In the genomic region with DNA sequence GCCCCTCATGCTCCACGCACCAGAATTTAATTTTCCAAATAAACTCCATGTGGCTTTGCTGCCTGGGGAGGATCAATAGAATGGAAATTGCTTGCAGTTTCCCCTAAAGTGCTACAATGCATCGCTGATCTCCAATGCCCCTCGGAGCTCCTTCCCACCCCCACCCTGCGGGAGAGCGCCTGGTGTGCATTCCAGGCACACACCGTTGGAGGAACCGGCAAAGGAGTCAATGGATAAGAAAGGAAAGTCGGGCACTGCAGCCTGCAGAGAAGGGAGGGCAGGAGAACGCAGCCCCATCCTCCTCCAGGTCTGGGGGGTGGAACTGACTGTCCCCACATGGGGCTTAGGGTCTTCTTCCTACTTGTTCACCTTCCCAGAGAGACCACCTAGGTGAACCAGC, we compare ENCODE assay signal across 13 mouse cellular contexts.
DNase-seq lines count a peak whose midpoint lies in the region; ATAC-seq and TF ChIP-seq lines count a peak whose summit lies in the region.
"Had no signal": no experiment of that assay in that cellular context is flagged by ENCODE, and none has a peak within 500 bp of the region (broad histone marks: within the 10 kb centered on the region; RNA-seq: fewer than 3 reads in every experiment).

No protein-coding gene starts in this region.

- TF ChIP-seq POLR2A in heart, adult 2 months (IDR thresholded peaks at IDR 0.05; ENCODE audit: insufficient read depth, low read depth, low read length): no peak

- intact Hi-C loops in heart, adult 2 months (cut with DNase I): no loop called here

- H3K4me2 ChIP-seq in heart, embryonic 12.5 days: 0 out of 2 replicates have a peak overlapping the region, but pooled peaks have one; percentile 6
- H3K4me2 ChIP-seq in hindbrain, embryonic 12.5 days (replicated peaks): peak overlapping the region; percentile 22; the same call in 1 of the 2 replicates
- no peak overlapping the region for H3K4me2 ChIP-seq in midbrain, embryonic 11.5 days
- H3K4me2 ChIP-seq: heart, embryonic 15.5 days had no signal

- no peaks in the 10 kb centered on the region for H3K9me3 ChIP-seq in heart, embryonic 12.5 days (replicated peaks)
- no peaks in the 10 kb centered on the region for H3K9me3 ChIP-seq in embryonic facial prominence, embryonic 10.5 days
- no peaks in the 10 kb centered on the region for H3K9me3 ChIP-seq in hindbrain, embryonic 12.5 days (replicated peaks)
- no peaks in the 10 kb centered on the region for H3K9me3 ChIP-seq in midbrain, embryonic 11.5 days (ENCODE audit: control insufficient read depth, low read length)
- H3K9me3 ChIP-seq: heart, embryonic 15.5 days had no signal

- H3K4me3 ChIP-seq in heart, embryonic 12.5 days: no peak overlapping the region
- H3K4me3 ChIP-seq in heart, adult 2 months: no peak overlapping the region
- H3K4me3 ChIP-seq in embryonic facial prominence, embryonic 10.5 days: peak overlapping the region; percentile 26
- H3K4me3 ChIP-seq in hindbrain, embryonic 12.5 days: no peak overlapping the region
- H3K4me3 ChIP-seq in midbrain, embryonic 11.5 days (ENCODE audit: low read depth, low read length): no peak overlapping the region
- H3K4me3 ChIP-seq: heart, embryonic 15.5 days had no signal

- H3K27me3 ChIP-seq in heart, embryonic 12.5 days (replicated peaks): 0 out of 2 replicates have a peak, but pooled peaks cover 3% of the 10 kb centered on the region
- no peaks in the 10 kb centered on the region; the same call in 1 of the 2 replicates for H3K27me3 ChIP-seq in heart, adult 2 months (ENCODE audit: control insufficient read depth, insufficient read depth, low read length)
- peaks cover 3% of the 10 kb centered on the region for H3K27me3 ChIP-seq in embryonic facial prominence, embryonic 10.5 days (replicated peaks; ENCODE audit: low read depth, poor library complexity, severe bottlenecking)
- 0 out of 2 replicates have a peak, but pooled peaks cover 3% of the 10 kb centered on the region for H3K27me3 ChIP-seq in hindbrain, embryonic 12.5 days
- no peaks in the 10 kb centered on the region for H3K27me3 ChIP-seq in midbrain, embryonic 11.5 days (ENCODE audit: control insufficient read depth, insufficient read depth, low read length)
- H3K27me3 ChIP-seq: heart, embryonic 15.5 days had no signal

- WGBS in heart, embryonic 12.5 days: 4% methylated on average over 9 of the region's 9 CpGs
- WGBS in heart, adult 2 months: 15% methylated on average over 9 of the region's 9 CpGs
- WGBS in embryonic facial prominence, embryonic 10.5 days: 1% methylated on average over 9 of the region's 9 CpGs
- 1% methylated on average over 9 of the region's 9 CpGs for WGBS in hindbrain, embryonic 12.5 days
- under 1% methylated on average over 9 of the region's 9 CpGs for WGBS in midbrain, embryonic 11.5 days

- no peaks in the 10 kb centered on the region for H3K36me3 ChIP-seq in heart, embryonic 12.5 days
- no peaks in the 10 kb centered on the region for H3K36me3 ChIP-seq in heart, adult 2 months (ENCODE audit: control insufficient read depth, insufficient read depth, low read length)
- no peaks in the 10 kb centered on the region for H3K36me3 ChIP-seq in embryonic facial prominence, embryonic 10.5 days (replicated peaks)
- H3K36me3 ChIP-seq in hindbrain, embryonic 12.5 days: no peaks in the 10 kb centered on the region
- no peaks in the 10 kb centered on the region for H3K36me3 ChIP-seq in midbrain, embryonic 11.5 days (ENCODE audit: control insufficient read depth, insufficient read depth, low read length)
- H3K36me3 ChIP-seq: heart, embryonic 15.5 days had no signal

- no peak for TF ChIP-seq CTCF in heart, adult 2 months (IDR thresholded peaks at IDR 0.05)

- H3K27ac ChIP-seq in heart, embryonic 12.5 days (ENCODE audit: poor library complexity, severe bottlenecking): no peak overlapping the region
- H3K27ac ChIP-seq in heart, adult 2 months: no peak overlapping the region
- H3K27ac ChIP-seq in embryonic facial prominence, embryonic 10.5 days (replicated peaks): peak overlapping the region; percentile 67
- 0 out of 2 replicates have a peak overlapping the region, but pooled peaks have one; percentile 3 for H3K27ac ChIP-seq in hindbrain, embryonic 12.5 days
- H3K27ac ChIP-seq in midbrain, embryonic 11.5 days (ENCODE audit: low read depth, low read length): no peak overlapping the region
- H3K27ac ChIP-seq: heart, embryonic 15.5 days; liver, embryonic 14.5 days had no signal

- no peak for TF ChIP-seq EP300 in heart, adult 2 months (IDR thresholded peaks at IDR 0.05; ENCODE audit: insufficient read depth, low read depth, low read length)

- H3K79me2 ChIP-seq in heart, adult 2 months (replicated peaks; ENCODE audit: control insufficient read depth, insufficient read depth, low read length): no peaks in the 10 kb centered on the region

- peaks cover 14% of the 10 kb centered on the region for H3K4me1 ChIP-seq in heart, embryonic 12.5 days (replicated peaks)
- H3K4me1 ChIP-seq in heart, adult 2 months (ENCODE audit: control insufficient read depth, insufficient read depth, low read length): peaks cover 4% of the 10 kb centered on the region
- H3K4me1 ChIP-seq in embryonic facial prominence, embryonic 10.5 days: peaks cover 46% of the 10 kb centered on the region
- peaks cover 42% of the 10 kb centered on the region for H3K4me1 ChIP-seq in hindbrain, embryonic 12.5 days
- H3K4me1 ChIP-seq in midbrain, embryonic 11.5 days (ENCODE audit: control insufficient read depth, insufficient read depth, low read length): peaks cover 6% of the 10 kb centered on the region

- no peak for ATAC-seq in heart, embryonic 12.5 days (ENCODE audit: insufficient number of reproducible peaks, low FRiP score)
- no peak for ATAC-seq in hindbrain, embryonic 12.5 days (ENCODE audit: low FRiP score)
- 0 out of 2 replicates have a peak, but pooled peaks have one; percentile 14 for ATAC-seq in midbrain, embryonic 11.5 days (ENCODE audit: low FRiP score)
- no peak for ATAC-seq in megakaryocyte-erythroid progenitor cell, adult 5-6 weeks (replicated peaks; ENCODE audit: low FRiP score, low TSS enrichment, poor library complexity, severe bottlenecking)
- ATAC-seq: intestine, embryonic 16.5 days had no signal

- H3K9ac ChIP-seq in heart, embryonic 12.5 days: no peak overlapping the region
- H3K9ac ChIP-seq in heart, adult 2 months (ENCODE audit: low read depth, low read length): no peak overlapping the region
- H3K9ac ChIP-seq in hindbrain, embryonic 12.5 days: no peak overlapping the region
- H3K9ac ChIP-seq in midbrain, embryonic 11.5 days (ENCODE audit: low read length): no peak overlapping the region
- H3K9ac ChIP-seq: heart, embryonic 15.5 days; liver, embryonic 14.5 days had no signal

- no peak for DNase-seq in heart, adult 2 months
- peak; percentile 49 for DNase-seq in embryonic facial prominence, embryonic 10.5 days (ENCODE audit: low spot score)
- peak; percentile 83 for DNase-seq in midbrain, embryonic 11.5 days (ENCODE audit: low spot score, missing footprints)
- DNase-seq in gastrocnemius, postnatal 4 days (ENCODE audit: low spot score in 2 of 2): no peak
- DNase-seq in cerebellum, postnatal 10 days: no peak
- DNase-seq: adrenal gland, adult 2 months; thymus, adult 18-20 months had no signal

Comparison
In these comparisons a context has a peak if more than half of its experiments do, and no peak if none do; other contexts are left out.
1. H3K27ac ChIP-seq: peak in embryonic facial prominence, embryonic 10.5 days (single experiment) and hindbrain, embryonic 12.5 days (single experiment); none in heart, embryonic 12.5 days (single experiment), heart, adult 2 months (single experiment) and midbrain, embryonic 11.5 days (single experiment).
2. DNase-seq: peak in embryonic facial prominence, embryonic 10.5 days (single experiment) and midbrain, embryonic 11.5 days (single experiment); none in heart, adult 2 months (0 of 2), gastrocnemius, postnatal 4 days (0 of 2) and cerebellum, postnatal 10 days (0 of 2).